ENCODE assay signal across 23 mouse cellular contexts in the genomic region with DNA sequence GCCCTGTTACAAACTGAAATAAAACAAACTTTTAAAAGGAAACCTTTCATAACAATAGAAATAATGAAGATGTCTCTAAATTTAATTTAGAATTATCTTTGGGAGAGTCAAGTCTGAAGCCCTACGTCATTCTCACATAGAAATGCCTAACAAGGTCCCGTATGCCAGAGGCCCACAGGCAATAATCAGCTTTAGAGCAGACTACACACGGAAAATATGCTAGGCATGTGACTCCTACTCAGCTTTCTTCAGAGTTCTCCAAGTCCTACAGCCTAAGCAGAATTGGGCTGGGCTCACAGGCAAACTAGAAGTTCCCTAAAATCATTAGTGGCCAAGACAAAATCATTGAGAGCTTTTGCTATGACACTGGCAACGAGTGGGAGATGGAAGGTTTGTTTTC.
A peak's percentile ranks its signal among the peaks of the same experiment; 100 is the strongest.
DNase-seq lines count a peak whose midpoint lies in the region; ATAC-seq and TF ChIP-seq lines count a peak whose summit lies in the region.
"Had no signal": no experiment of that assay in that cellular context is flagged by ENCODE, and none has a peak within 500 bp of the region (broad histone marks: within the 10 kb centered on the region; RNA-seq: fewer than 3 reads in every experiment).

No protein-coding gene starts in this region.

- no peaks in the 10 kb centered on the region for H3K36me3 ChIP-seq in embryonic facial prominence, embryonic 14.5 days (ENCODE audit: control insufficient read depth, insufficient read depth, low read length)
- H3K36me3 ChIP-seq in embryonic facial prominence, embryonic 10.5 days (replicated peaks) = no peaks in the 10 kb centered on the region
- no peaks in the 10 kb centered on the region for H3K36me3 ChIP-seq in kidney, adult 2 months (ENCODE audit: control insufficient read depth, insufficient read depth, low read length)
- H3K36me3 ChIP-seq in liver, embryonic 11.5 days (ENCODE audit: control insufficient read depth, insufficient read depth, low read length) = no peaks in the 10 kb centered on the region
- no peaks in the 10 kb centered on the region for H3K36me3 ChIP-seq in midbrain, postnatal 0 days (ENCODE audit: insufficient read depth, low read length)
- H3K36me3 ChIP-seq: limb, embryonic 10.5 days; midbrain, embryonic 12.5 days; neural tube, embryonic 12.5 days had no signal

- peak; percentile 17 for DNase-seq in embryonic facial prominence, embryonic 14.5 days (ENCODE audit: low spot score)
- no peak for DNase-seq in embryonic facial prominence, embryonic 10.5 days (ENCODE audit: low spot score)
- peak; percentile 1 for DNase-seq in kidney, adult 2 months
- no peak for DNase-seq in kidney, adult 18-20 months
- peak; percentile 1 for DNase-seq in NIH3T3 (ENCODE audit: low read depth)
- peak; percentile 2 to 8 for DNase-seq in heart, postnatal 14 days
- no peak for DNase-seq in liver, embryonic 11.5 days (ENCODE audit: low spot score)
- DNase-seq in midbrain, postnatal 0 days (ENCODE audit: low spot score) = no peak
- DNase-seq: adrenal gland, postnatal 25 days; cerebellum, adult 11-12 months; cerebellum, postnatal 14 days; lung, embryonic 14.5 days; spleen, adult 18-20 months; thymus, postnatal 36 days had no signal

- 54% methylated on average over 4 of the region's 4 CpGs for WGBS in embryonic facial prominence, embryonic 14.5 days
- WGBS in embryonic facial prominence, embryonic 10.5 days = 75% methylated on average over 4 of the region's 4 CpGs
- WGBS in kidney, adult 2 months = 66% methylated on average over 4 of the region's 4 CpGs
- WGBS in liver, embryonic 11.5 days = 69% methylated on average over 4 of the region's 4 CpGs
- WGBS in midbrain, postnatal 0 days = 71% methylated on average over 4 of the region's 4 CpGs

- no peak for TF ChIP-seq POLR2A in kidney, adult 2 months (IDR thresholded peaks at IDR 0.05; ENCODE audit: low read depth, low read length)

- no peak for TF ChIP-seq CTCF in kidney, adult 2 months (conservative IDR thresholded peaks at IDR 0.05; ENCODE audit: insufficient read depth, insufficient read length, low read depth, low read length)
- TF ChIP-seq CTCF in midbrain, postnatal 0 days (IDR thresholded peaks at IDR 0.05) = no peak

- intact Hi-C loops in heart, postnatal 14 days (cut with DNase I) = no loop called here

- no peaks in the 10 kb centered on the region for H3K9me3 ChIP-seq in embryonic facial prominence, embryonic 14.5 days (ENCODE audit: control insufficient read depth, low read length)
- H3K9me3 ChIP-seq in embryonic facial prominence, embryonic 10.5 days = no peaks in the 10 kb centered on the region
- H3K9me3 ChIP-seq in liver, embryonic 11.5 days (ENCODE audit: control insufficient read depth, low read length) = no peaks in the 10 kb centered on the region
- no peaks in the 10 kb centered on the region for H3K9me3 ChIP-seq in midbrain, postnatal 0 days (ENCODE audit: low read length)
- H3K9me3 ChIP-seq: forebrain, embryonic 13.5 days; limb, embryonic 10.5 days; midbrain, embryonic 12.5 days; neural tube, embryonic 12.5 days had no signal

- no peaks in the 10 kb centered on the region for H3K4me1 ChIP-seq in embryonic facial prominence, embryonic 14.5 days (ENCODE audit: control insufficient read depth, insufficient read depth, low read length)
- H3K4me1 ChIP-seq in embryonic facial prominence, embryonic 10.5 days = no peaks in the 10 kb centered on the region
- H3K4me1 ChIP-seq in kidney, adult 2 months (ENCODE audit: control insufficient read depth, insufficient read depth, low read length) = no peaks in the 10 kb centered on the region
- no peaks in the 10 kb centered on the region for H3K4me1 ChIP-seq in liver, embryonic 11.5 days (replicated peaks; ENCODE audit: control insufficient read depth, insufficient read depth, low read length)
- no peaks in the 10 kb centered on the region for H3K4me1 ChIP-seq in midbrain, postnatal 0 days (ENCODE audit: insufficient read depth, low read length)
- H3K4me1 ChIP-seq: limb, embryonic 10.5 days; midbrain, embryonic 12.5 days; neural tube, embryonic 12.5 days had no signal

- H3K9ac ChIP-seq in embryonic facial prominence, embryonic 14.5 days (ENCODE audit: low read depth, low read length) = no peak overlapping the region
- no peak overlapping the region for H3K9ac ChIP-seq in liver, embryonic 11.5 days (ENCODE audit: low read depth, low read length)
- no peak overlapping the region for H3K9ac ChIP-seq in midbrain, postnatal 0 days (replicated peaks; ENCODE audit: low read length, poor library complexity, severe bottlenecking)
- H3K9ac ChIP-seq: forebrain, embryonic 13.5 days; lung, embryonic 14.5 days; midbrain, embryonic 12.5 days; neural tube, embryonic 12.5 days had no signal

- no peak for ATAC-seq in embryonic facial prominence, embryonic 14.5 days (ENCODE audit: low read depth)
- ATAC-seq in liver, embryonic 11.5 days (replicated peaks; ENCODE audit: low FRiP score) = no peak
- ATAC-seq in midbrain, postnatal 0 days (ENCODE audit: low FRiP score) = no peak
- ATAC-seq: CD4-positive, CD25-positive, alpha-beta regulatory T cell, adult 4 months; forebrain, embryonic 13.5 days; hindbrain, embryonic 16.5 days; intestine, embryonic 16.5 days had no signal

- H3K4me3 ChIP-seq in embryonic facial prominence, embryonic 14.5 days (ENCODE audit: low read depth, low read length) = no peak overlapping the region
- H3K4me3 ChIP-seq in embryonic facial prominence, embryonic 10.5 days = no peak overlapping the region
- H3K4me3 ChIP-seq in kidney, adult 2 months (ENCODE audit: insufficient read depth, low read depth, low read length) = no peak overlapping the region
- no peak overlapping the region for H3K4me3 ChIP-seq in liver, embryonic 11.5 days (ENCODE audit: low read depth, low read length)
- no peak overlapping the region for H3K4me3 ChIP-seq in midbrain, postnatal 0 days (ENCODE audit: low read depth, low read length)
- H3K4me3 ChIP-seq: forebrain, embryonic 13.5 days; left cerebral cortex, adult 2 months; limb, embryonic 10.5 days; midbrain, embryonic 12.5 days; neural tube, embryonic 12.5 days had no signal

- no peaks in the 10 kb centered on the region for H3K27me3 ChIP-seq in embryonic facial prominence, embryonic 14.5 days (replicated peaks; ENCODE audit: control insufficient read depth, insufficient read depth, low read length)
- no peaks in the 10 kb centered on the region for H3K27me3 ChIP-seq in embryonic facial prominence, embryonic 10.5 days (replicated peaks; ENCODE audit: low read depth, poor library complexity, severe bottlenecking)
- no peaks in the 10 kb centered on the region for H3K27me3 ChIP-seq in kidney, adult 2 months (replicated peaks; ENCODE audit: control insufficient read depth, insufficient read depth, low read length)
- H3K27me3 ChIP-seq in liver, embryonic 11.5 days (replicated peaks; ENCODE audit: control insufficient read depth, insufficient read depth, low read length) = no peaks in the 10 kb centered on the region
- no peaks in the 10 kb centered on the region for H3K27me3 ChIP-seq in midbrain, postnatal 0 days (ENCODE audit: insufficient read depth, low read length)
- H3K27me3 ChIP-seq: forebrain, embryonic 13.5 days; midbrain, embryonic 12.5 days; neural tube, embryonic 12.5 days had no signal

- no peak overlapping the region for H3K4me2 ChIP-seq in embryonic facial prominence, embryonic 14.5 days (ENCODE audit: low read depth, low read length)
- H3K4me2 ChIP-seq in liver, embryonic 11.5 days = no peak overlapping the region
- H3K4me2 ChIP-seq in midbrain, postnatal 0 days (ENCODE audit: low read depth, low read length, poor library complexity, severe bottlenecking) = no peak overlapping the region
- H3K4me2 ChIP-seq: forebrain, embryonic 13.5 days; lung, embryonic 14.5 days; midbrain, embryonic 12.5 days; neural tube, embryonic 12.5 days had no signal

- H3K27ac ChIP-seq in embryonic facial prominence, embryonic 14.5 days (replicated peaks; ENCODE audit: low read depth, low read length) = no peak overlapping the region
- no peak overlapping the region for H3K27ac ChIP-seq in embryonic facial prominence, embryonic 10.5 days (replicated peaks)
- no peak overlapping the region for H3K27ac ChIP-seq in kidney, adult 2 months (ENCODE audit: insufficient read depth, low read depth, low read length)
- H3K27ac ChIP-seq in liver, embryonic 11.5 days (ENCODE audit: low read depth, low read length) = no peak overlapping the region
- no peak overlapping the region for H3K27ac ChIP-seq in midbrain, postnatal 0 days (ENCODE audit: low read depth, low read length)
- H3K27ac ChIP-seq: forebrain, embryonic 13.5 days; kidney, postnatal 0 days; left cerebral cortex, adult 2 months; limb, embryonic 10.5 days; midbrain, embryonic 12.5 days; neural tube, embryonic 12.5 days had no signal

Comparison
In these comparisons a context has a peak if more than half of its experiments do, and no peak if none do; other contexts are left out.
1. DNase-seq: peak in embryonic facial prominence, embryonic 14.5 days (single experiment), kidney, adult 2 months (single experiment), NIH3T3 (single experiment) and heart, postnatal 14 days (2 of 2); none in embryonic facial prominence, embryonic 10.5 days (single experiment), kidney, adult 18-20 months (single experiment), liver, embryonic 11.5 days (single experiment) and midbrain, postnatal 0 days (single experiment).